Mouse (Mus musculus) frontal cortex, adult (tissue): Measurements from ENCODE around the gene Slc44a1.

Source experiments
- ATAC-seq: cut with Nextera tagmentation; 2 replicates; pipeline ENCODE4 v1.9.2; 2017; ENCODE audit warnings: mild to moderate bottlenecking, moderate library complexity, mixed read lengths; ENCODE audit not compliant: low TSS enrichment

Slc44a1 gene

GRCm38 (mm10) chr4:53537101-53537500, 96.9 kb downstream of the Slc44a1 start:
- ATAC-seq, result no peak

DNA sequence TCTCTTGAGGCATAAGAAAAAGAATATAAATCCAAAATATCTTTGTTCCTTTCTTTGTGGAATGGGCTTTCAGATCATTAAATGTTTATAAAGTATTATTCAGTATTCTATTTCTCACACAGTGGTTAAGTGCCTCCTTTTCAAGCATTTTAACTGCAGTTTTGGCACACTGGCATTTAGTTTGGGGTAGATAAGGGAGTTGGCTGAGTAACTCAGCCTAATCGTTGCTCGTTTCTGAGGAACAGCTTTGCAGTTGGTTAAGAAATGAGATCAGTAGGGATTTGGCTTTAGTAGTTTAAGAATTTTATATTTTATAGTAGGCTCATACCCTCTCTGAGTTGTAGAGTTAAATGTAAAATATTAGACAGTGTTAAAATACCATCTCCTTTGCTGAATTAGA, 97.3 kb downstream of the Slc44a1 start:
- no peak for ATAC-seq

GRCm38 (mm10) chr4:53538600-53538999, 98.4 kb downstream of the Slc44a1 start:
- ATAC-seq, result peak; percentile 58

- peak; percentile 82 for ATAC-seq
Observed at GRCm38 (mm10) chr4:53539929-53540328, 99.7 kb downstream of the Slc44a1 start.

DNA sequence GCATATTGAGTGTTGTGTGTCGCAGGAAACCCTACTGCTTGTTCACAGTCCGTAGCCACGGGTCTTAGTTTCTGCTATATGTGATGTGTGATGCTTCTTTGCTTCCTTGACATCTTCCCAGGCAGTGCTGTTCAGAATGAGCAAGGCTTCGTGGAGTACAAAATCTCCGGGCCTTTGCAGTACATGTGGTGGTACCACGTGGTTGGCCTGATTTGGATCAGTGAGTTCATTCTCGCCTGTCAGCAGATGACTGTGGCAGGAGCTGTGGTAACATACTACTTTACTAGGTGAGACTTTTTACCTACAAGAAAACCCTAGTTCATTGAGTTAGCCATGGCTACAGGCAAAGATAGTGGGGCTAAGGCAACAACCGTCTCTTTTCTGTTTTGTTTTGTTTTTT, 103.2 kb downstream of the Slc44a1 start:
- no peak for ATAC-seq

DNA sequence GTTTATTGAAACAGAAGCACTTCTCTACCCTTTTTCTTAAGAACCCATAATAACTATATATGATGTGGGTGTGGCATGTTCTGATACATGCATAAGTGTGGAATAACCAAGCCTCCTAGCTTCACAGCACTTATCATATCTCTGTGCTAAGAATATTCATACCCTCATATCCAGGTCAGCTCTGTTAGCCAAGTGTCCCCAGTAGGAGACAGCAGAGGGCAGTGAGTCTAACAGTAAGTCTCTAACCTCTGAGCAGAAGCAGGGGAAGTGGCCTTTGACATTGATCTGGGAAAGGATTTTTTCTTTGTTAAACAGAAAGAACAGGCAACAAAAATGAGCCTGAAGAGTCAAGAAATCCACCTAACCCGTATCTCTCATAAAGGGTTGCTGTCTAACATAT, 104.7 kb downstream of the Slc44a1 start:
- no peak for ATAC-seq

DNA sequence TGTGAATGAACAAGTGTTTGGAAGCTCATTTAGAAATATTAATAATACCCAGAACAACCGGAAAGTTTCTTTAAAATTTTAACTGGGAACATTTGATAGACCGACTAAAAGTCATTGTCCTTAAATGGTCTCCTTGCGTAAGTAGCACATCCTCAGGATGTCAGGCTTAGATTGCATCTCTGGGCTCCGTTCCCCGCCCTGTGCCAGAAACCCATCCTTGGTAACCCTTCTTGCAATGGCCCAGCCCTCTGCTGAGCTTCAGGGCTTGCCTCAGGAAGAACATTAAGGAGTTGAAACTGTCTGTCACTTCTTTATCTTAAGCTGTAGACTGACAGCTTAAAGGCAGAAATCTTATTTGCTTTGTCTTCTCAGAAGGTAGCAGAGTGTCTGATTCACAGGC, 107.2 kb downstream of the Slc44a1 start:
- no peak for ATAC-seq

DNA sequence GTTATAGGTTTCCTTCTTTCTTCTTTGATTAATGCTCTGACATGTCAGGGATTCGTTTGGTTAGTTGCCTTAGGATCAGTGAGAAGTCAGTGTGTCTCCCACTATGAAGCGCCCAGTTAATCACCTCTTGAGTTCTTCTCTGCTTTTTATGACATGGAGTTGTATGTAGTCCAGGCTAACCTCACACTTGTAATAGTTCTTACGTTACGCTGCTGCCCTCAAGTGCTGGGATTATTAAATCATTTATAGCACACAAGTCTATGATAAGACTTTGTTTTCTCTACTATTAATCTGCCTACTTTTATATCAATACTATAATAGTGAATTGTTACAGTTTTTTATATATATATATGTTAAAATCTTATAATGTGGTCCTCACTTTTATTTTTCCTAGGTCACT, 109.2 kb downstream of the Slc44a1 start:
- ATAC-seq, result no peak

GRCm38 (mm10) chr4:53564618-53565017, 124.4 kb downstream of the Slc44a1 start:
- peak; percentile 17; the same call in 1 of the 2 replicates for ATAC-seq

DNA sequence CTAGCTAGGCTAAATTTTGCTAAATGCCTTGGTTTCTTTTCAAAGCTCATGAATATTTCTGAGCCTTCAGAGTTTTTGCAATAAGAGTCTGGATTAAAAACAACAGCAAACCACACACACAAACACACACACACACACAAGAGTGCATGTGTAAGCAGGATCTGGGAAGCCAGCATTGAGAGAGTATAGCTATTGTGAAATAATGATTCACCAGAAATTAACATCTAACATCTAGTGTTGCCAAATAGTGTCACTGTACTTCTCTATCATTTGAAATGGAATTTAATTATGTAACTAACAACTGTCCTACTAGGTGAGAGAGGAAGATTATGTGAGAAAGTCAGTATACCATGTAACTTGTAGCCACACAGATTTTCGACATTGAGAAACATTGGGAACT, 126.9 kb downstream of the Slc44a1 start:
- ATAC-seq, result no peak

GRCm38 (mm10) chr4:53575558-53575957, 135.3 kb downstream of the Slc44a1 start:
- ATAC-seq, result no peak

DNA sequence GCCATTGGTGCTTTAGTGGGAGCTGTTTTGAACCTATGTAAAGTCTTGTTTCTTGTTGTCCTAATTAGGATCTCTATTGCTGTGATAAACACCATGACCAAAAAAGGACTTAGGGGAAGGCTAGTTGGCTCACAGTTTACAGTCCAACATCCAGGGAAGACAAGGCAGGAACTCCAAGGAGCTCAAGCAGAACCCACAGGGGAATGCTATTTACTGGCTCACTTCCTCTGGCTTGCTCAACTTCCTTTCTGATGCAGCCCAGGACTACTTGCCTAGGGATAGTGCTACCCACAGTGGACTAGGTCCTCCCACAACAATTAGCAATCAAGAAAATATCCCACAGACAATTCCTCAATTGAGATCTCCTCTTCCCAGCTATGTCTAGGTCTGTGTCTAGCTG, 147.5 kb downstream of the Slc44a1 start:
- ATAC-seq, result no peak

DNA sequence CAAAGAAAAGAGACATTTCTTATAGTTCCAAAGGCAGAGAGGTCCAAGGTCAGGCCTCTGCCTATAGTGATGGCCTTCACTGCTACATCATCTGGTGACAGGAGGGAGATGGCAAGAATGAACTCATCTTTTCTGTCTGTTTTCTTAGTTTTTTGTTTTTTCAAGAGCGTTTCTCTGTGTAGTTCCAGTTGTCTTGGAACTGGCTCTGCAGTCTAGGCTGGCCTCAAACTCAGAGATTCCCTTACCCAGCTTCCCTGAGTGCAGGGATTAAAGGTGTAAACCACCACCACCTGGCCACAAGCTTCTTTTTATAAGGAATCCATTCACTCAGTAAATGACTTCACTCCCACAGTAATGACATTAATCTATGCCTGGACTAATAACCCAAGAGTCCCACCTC, 148.7 kb downstream of the Slc44a1 start:
- ATAC-seq, result no peak

DNA sequence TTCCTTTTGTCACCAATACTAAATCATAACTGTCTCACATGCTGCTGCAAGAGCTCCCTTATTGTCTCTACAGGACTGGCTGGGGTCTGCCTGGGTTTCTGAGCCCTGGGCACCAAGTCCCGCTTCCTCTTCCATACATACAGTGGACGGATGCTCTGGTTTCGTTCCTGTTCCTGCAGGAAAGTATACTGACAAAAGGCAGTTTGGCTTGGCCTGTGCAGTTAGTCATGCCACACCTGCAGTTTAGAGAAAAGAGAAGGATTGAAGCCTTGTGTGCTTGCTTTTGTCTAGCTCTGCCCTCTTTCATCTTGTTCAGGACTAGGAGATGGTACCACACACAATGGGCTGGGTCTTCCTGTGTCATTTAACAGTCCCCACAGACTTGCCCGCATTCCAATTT, 149.3 kb downstream of the Slc44a1 start:
- no peak for ATAC-seq

DNA sequence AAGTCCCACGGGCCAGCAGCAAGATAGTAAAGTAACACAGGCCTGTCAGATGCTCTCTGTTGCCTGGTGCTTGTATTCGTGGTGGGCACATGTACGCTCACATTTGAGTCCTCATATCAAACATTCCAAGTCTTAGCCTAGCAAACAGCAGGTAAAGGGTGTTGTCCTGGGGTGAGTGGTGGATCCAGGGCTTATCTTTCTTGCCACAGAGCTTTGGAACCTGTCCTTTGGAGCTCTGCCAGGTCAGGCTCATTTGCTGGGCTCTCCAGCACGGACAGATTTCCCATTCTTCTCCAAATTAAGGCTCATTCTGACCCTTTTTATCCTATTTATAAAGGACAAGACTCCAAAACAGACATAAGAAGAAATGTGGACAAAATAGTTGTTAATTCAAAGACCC, 149.9 kb downstream of the Slc44a1 start:
- no peak for ATAC-seq

DNA sequence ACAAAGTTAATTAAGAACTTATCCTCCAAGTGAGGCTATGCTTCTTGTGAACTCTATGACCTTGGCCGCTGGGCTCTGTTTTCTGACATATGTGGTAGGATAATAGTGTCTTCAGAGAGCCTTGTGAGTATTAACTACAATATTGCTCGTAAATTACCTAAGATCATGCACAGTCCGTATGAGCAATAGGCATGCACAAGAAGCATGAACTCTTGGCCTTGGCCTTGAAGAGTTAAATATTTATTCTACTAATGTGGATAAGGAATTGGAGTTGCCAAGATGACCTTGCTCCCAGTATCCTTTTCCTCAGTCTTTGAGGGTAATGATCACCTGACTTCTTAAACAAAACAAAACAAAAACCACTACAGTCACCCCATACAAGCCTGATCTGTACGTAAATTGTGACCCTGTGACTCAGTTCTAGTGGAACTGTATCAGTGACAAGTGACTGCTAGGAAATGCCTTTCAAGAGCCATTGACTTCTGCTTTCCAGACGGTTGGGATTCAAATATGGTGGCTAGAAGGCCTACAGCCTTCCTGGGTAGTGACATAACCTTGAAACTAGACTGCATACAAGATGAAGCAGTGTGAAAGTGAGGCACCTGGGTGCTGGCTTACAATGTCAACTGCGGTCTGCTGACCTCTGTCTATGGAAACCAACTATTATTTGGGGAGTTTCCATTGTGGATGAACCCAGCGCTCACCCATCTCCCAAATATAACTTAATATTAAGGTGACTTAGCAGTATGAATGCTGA, 150.7 kb downstream of the Slc44a1 start:
- ATAC-seq, result no peak

- peak; percentile 79 for ATAC-seq
Observed at GRCm38 (mm10) chr4:53591536-53591935, 151.3 kb downstream of the Slc44a1 start.

GRCm38 (mm10) chr4:53591941-53592340, 151.7 kb downstream of the Slc44a1 start:
- no peak; the same call in 1 of the 2 replicates for ATAC-seq

DNA sequence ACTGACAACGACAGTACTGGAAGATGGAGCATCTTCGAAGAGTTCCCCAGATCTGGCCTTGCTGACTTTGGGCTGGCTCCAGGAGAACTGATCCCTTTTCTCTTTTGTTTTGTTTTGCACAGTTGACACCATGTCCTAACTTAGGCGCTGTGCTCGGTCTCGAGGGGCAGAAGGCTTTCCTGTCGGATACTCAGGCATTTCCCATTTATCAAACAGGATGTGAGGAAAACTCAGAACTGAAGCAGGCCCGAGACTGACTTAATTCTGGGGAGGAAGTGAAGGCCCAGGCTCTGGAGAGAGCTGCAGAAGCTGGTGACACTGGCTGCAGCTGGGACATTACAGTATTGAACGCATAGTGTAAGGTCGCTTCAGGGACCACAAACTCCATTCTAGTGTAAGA, 152.2 kb downstream of the Slc44a1 start:
- no peak for ATAC-seq

GRCm38 (mm10) chr4:53594204-53594603, 154.0 kb downstream of the Slc44a1 start:
- peak; percentile 84 for ATAC-seq

- no peak for ATAC-seq
Observed at GRCm38 (mm10) chr4:53595246-53596062, 155.2 kb downstream of the Slc44a1 start.

- no peak for ATAC-seq
Observed at GRCm38 (mm10) chr4:53596063-53596895, 156.1 kb downstream of the Slc44a1 start.
